Mouse (Mus musculus) MEL (cell line): ENCODE results near the gene Slc12a6. TPM values are rescaled to one million over a fixed set of nuclear protein-coding genes. Genes with fewer than 3 reads are reported as not detected.

Source experiments
- DNase-seq: peaks from one replicate; pipeline ENCODE4 v3.0.0; 2011; ENCODE audit warnings: low read depth, low spot score
- H3K27ac ChIP-seq: 2 replicates; pipeline ENCODE4 v1.5.1; 2012; ENCODE audit warnings: low read depth, mild to moderate bottlenecking, control low read depth, low read length, moderate library complexity; ENCODE audit not compliant: control insufficient read depth
- H3K27me3 ChIP-seq, 2 experiments: fragments of 150-350 bp in 1 of 2; sonication (generic) in 1 of 2; 2 replicates each; pipeline ENCODE4 v1.6.1; 2012; ENCODE audit warnings: low read length in 2 of 2, mild to moderate bottlenecking in 2 of 2, improper control_type of control experiment in 1 of 2, moderate library complexity in 1 of 2; ENCODE audit not compliant: insufficient read depth in 2 of 2, control insufficient read depth in 1 of 2
- H3K36me3 ChIP-seq, 2 experiments: 2 replicates each; pipeline ENCODE4 v1.6.1; 2012 to 2014; ENCODE audit warnings: low read length in 2 of 2, improper control_type of control experiment in 1 of 2, inconsistent platforms in 1 of 2, mild to moderate bottlenecking in 1 of 2; ENCODE audit not compliant: insufficient read depth in 2 of 2, control insufficient read depth in 1 of 2
- H3K4me1 ChIP-seq, 2 experiments: fragments of 150-350 bp in 1 of 2; sonication (generic) in 1 of 2; 2 replicates each; pipeline ENCODE4 v1.6.1; 2012; ENCODE audit warnings: low read length in 2 of 2, improper control_type of control experiment in 1 of 2, mild to moderate bottlenecking in 1 of 2; ENCODE audit not compliant: insufficient read depth in 2 of 2, control insufficient read depth in 1 of 2
- H3K4me3 ChIP-seq, 2 experiments: fragments of 150-350 bp in 1 of 2; sonication (generic) in 1 of 2; 2 replicates each; pipeline ENCODE4 v1.5.1; 2012; ENCODE audit warnings: low read depth in 2 of 2, low read length in 2 of 2, mild to moderate bottlenecking in 2 of 2, moderate library complexity in 2 of 2, control low read depth in 1 of 2, improper control_type of control experiment in 1 of 2; ENCODE audit not compliant: control insufficient read depth in 1 of 2, insufficient read depth in 1 of 2
- H3K79me2 ChIP-seq: 2 replicates; pipeline ENCODE4 v1.6.1; 2012; ENCODE audit warnings: mild to moderate bottlenecking, low read length, moderate library complexity; ENCODE audit not compliant: control insufficient read depth, poor library complexity, insufficient read depth
- H3K9ac ChIP-seq: 2 replicates; pipeline ENCODE4 v1.6.1; 2012; ENCODE audit warnings: low read depth, mild to moderate bottlenecking, control low read depth, low read length, moderate library complexity; ENCODE audit not compliant: control insufficient read depth, poor library complexity, severe bottlenecking
- H3K9me3 ChIP-seq: fragments of 150-350 bp; sonication (generic); replicated peaks from 2 replicates; pipeline ENCODE4 v1.6.1; 2012; ENCODE audit warnings: mild to moderate bottlenecking, low read length, improper control_type of control experiment, moderate library complexity; ENCODE audit not compliant: insufficient read depth
- E2F4 ChIP-seq: IDR thresholded peaks from 2 replicates; pipeline ENCODE4 v1.6.1; 2011; ENCODE audit warnings: low read depth, low read length, improper control_type of control experiment, borderline replicate concordance
- EP300 ChIP-seq, 2 experiments: IDR thresholded peaks; 2 replicates each; pipeline ENCODE4 v1.6.1; 2011; ENCODE audit warnings: improper control_type of control experiment in 2 of 2, low read length in 2 of 2, low read depth in 1 of 2, mild to moderate bottlenecking in 1 of 2
- ETS1 ChIP-seq: IDR thresholded peaks from 2 replicates; pipeline ENCODE4 v1.6.1; 2012; ENCODE audit warnings: low read depth, mild to moderate bottlenecking, inconsistent platforms, low read length, improper control_type of control experiment, moderate library complexity
- GATA1 ChIP-seq: IDR thresholded peaks from 2 replicates; pipeline ENCODE4 v1.6.1; 2011; ENCODE audit warnings: low read depth, low read length, improper control_type of control experiment
- HCFC1 ChIP-seq: IDR thresholded peaks from 2 replicates; pipeline ENCODE4 v1.6.1; 2012; ENCODE audit warnings: low read depth, mild to moderate bottlenecking, inconsistent platforms, low read length, improper control_type of control experiment, moderate library complexity
- MAFK ChIP-seq: IDR thresholded peaks from 2 replicates; pipeline ENCODE4 v1.6.1; 2011; ENCODE audit warnings: low read depth, mild to moderate bottlenecking, low read length, improper control_type of control experiment, borderline replicate concordance
- MAX ChIP-seq: IDR thresholded peaks from 2 replicates; pipeline ENCODE4 v1.6.1; 2011; ENCODE audit warnings: low read length, improper control_type of control experiment
- MXI1 ChIP-seq: IDR thresholded peaks from 2 replicates; pipeline ENCODE4 v1.6.1; 2011; ENCODE audit warnings: mild to moderate bottlenecking, low read depth, low read length, improper control_type of control experiment
- NELFE ChIP-seq: IDR thresholded peaks from 2 replicates; pipeline ENCODE4 v1.6.1; 2011; ENCODE audit warnings: low read depth, low read length, improper control_type of control experiment
- NRF1 ChIP-seq: IDR thresholded peaks from 2 replicates; pipeline ENCODE4 v1.6.1; 2014; ENCODE audit warnings: low read depth, mild to moderate bottlenecking, inconsistent platforms, low read length, improper control_type of control experiment, moderate library complexity; ENCODE audit not compliant: poor library complexity, insufficient read depth, severe bottlenecking
- POLR2A ChIP-seq, 2 experiments: IDR thresholded peaks; 2 replicates each; pipeline ENCODE4 v1.6.1; 2011 to 2012; ENCODE audit warnings: low read length in 2 of 2, mild to moderate bottlenecking in 2 of 2, control low read depth in 1 of 2, improper control_type of control experiment in 1 of 2, low read depth in 1 of 2, moderate library complexity in 1 of 2; ENCODE audit not compliant: control insufficient read depth in 1 of 2, insufficient read depth in 1 of 2, poor library complexity in 1 of 2
- RAD21 ChIP-seq: IDR thresholded peaks from 2 replicates; pipeline ENCODE4 v1.6.1; 2011; ENCODE audit warnings: mild to moderate bottlenecking, low read depth, low read length, improper control_type of control experiment
- RCOR1 ChIP-seq: IDR thresholded peaks from 2 replicates; pipeline ENCODE4 v1.6.1; 2012; ENCODE audit warnings: low read depth, mild to moderate bottlenecking, inconsistent platforms, low read length, improper control_type of control experiment
- SMC3 ChIP-seq: IDR thresholded peaks from 2 replicates; pipeline ENCODE4 v1.6.1; 2011; ENCODE audit warnings: low read depth, low read length, improper control_type of control experiment
- TAL1 ChIP-seq: IDR thresholded peaks from 2 replicates; pipeline ENCODE4 v1.6.1; 2012; ENCODE audit warnings: mild to moderate bottlenecking, inconsistent platforms, low read length, moderate library complexity, mixed read lengths
- TCF12 ChIP-seq: IDR thresholded peaks from 2 replicates; pipeline ENCODE4 v1.6.1; 2014; ENCODE audit warnings: low read depth, mild to moderate bottlenecking, inconsistent platforms, low read length, improper control_type of control experiment, moderate library complexity
- UBTF ChIP-seq: IDR thresholded peaks from 2 replicates; pipeline ENCODE4 v1.6.1; 2012; ENCODE audit warnings: low read depth, mild to moderate bottlenecking, inconsistent platforms, low read length, improper control_type of control experiment, moderate library complexity, borderline replicate concordance; ENCODE audit not compliant: insufficient read depth
- ZC3H11A ChIP-seq: IDR thresholded peaks from 2 replicates; pipeline ENCODE4 v1.6.1; 2012; ENCODE audit warnings: low read depth, mild to moderate bottlenecking, inconsistent platforms, low read length, improper control_type of control experiment
- ZMIZ1 ChIP-seq: IDR thresholded peaks from 2 replicates; pipeline ENCODE4 v1.6.1; 2012; ENCODE audit warnings: low read depth, mild to moderate bottlenecking, inconsistent platforms, low read length, improper control_type of control experiment, moderate library complexity
- polyA plus RNA-seq, 2 experiments: library from polyadenylated mRNA; stranded (reverse) in 1 of 2; unstranded in 1 of 2; fragments of >175 nt in 1 of 2; fragments of >200 nt in 1 of 2; gene quantifications; 2 replicates each; pipeline versions ENCODE4 v1.2.1 to v1.2.4; 2012; ENCODE audit warnings: low replicate concordance in 2 of 2, low read depth in 1 of 2; ENCODE audit not compliant: insufficient read length in 2 of 2, insufficient read depth in 1 of 2, missing spikeins in 1 of 2
- total RNA-seq: library from RNA; depleted of rRNA; stranded (reverse); fragments of 300-350 nt; gene quantifications from 2 replicates; pipeline ENCODE4 v1.2.3, GENCODE M21; 2012

Slc12a6 gene
- total and polyA plus RNA-seq, 3 experiments: 20.4 to 21.2 TPM; not detected in 1

GRCm38 (mm10) chr2:112393958-112394357, 128.3 kb downstream of the Slc12a6 start:
- no peak overlapping the region for H3K4me3 ChIP-seq
- TF ChIP-seq TCF12 (no peak), MAX (no peak), ETS1 (no peak), EP300 (IDR thresholded peaks at IDR 0.05; ENCODE audit: low read depth in 1 of 2, low read length in 2 of 2) (no peak), RCOR1 (no peak)
- peaks cover 10 to 19% of the 10 kb centered on the region in 2 experiments for H3K4me1 ChIP-seq
- no peak overlapping the region for H3K9ac ChIP-seq
- H3K36me3 ChIP-seq: peaks cover 0 to 35% of the 10 kb centered on the region in 2 experiments; a peak in 3 of 4 replicates
- no peak for DNase-seq
- no peak overlapping the region for H3K27ac ChIP-seq
- peaks cover 42% of the 10 kb centered on the region for H3K79me2 ChIP-seq
- no peaks in the 10 kb centered on the region for H3K27me3 ChIP-seq
- H3K9me3 ChIP-seq: no peaks in the 10 kb centered on the region

- H3K9me3 ChIP-seq: no peaks in the 10 kb centered on the region
- H3K79me2 ChIP-seq: peaks cover 30% of the 10 kb centered on the region
- H3K4me3 ChIP-seq: no peak overlapping the region
- peak; percentile 59 for DNase-seq
- no peak overlapping the region for H3K27ac ChIP-seq
- H3K27me3 ChIP-seq: no peaks in the 10 kb centered on the region
- peaks cover 0 to 29% of the 10 kb centered on the region in 2 experiments; a peak in 3 of 4 replicates for H3K36me3 ChIP-seq
- 0 out of 2 replicates have a peak overlapping the region, but pooled peaks have one; percentile 2 for H3K9ac ChIP-seq
- TF ChIP-seq MAFK (no peak), TAL1 (peak; percentile 58), E2F4 (no peak), ETS1 (no peak), MAX (no peak), UBTF (no peak), HCFC1 (no peak), GATA1 (peak; percentile 82), EP300 (IDR thresholded peaks at IDR 0.05; ENCODE audit: low read depth in 1 of 2, low read length in 2 of 2) (peak in 1 of 2 experiments; percentile 20; a peak in 2 of 4 replicates), ZC3H11A (no peak), MXI1 (no peak), SMC3 (no peak), NRF1 (no peak), RAD21 (no peak), ZMIZ1 (no peak), NELFE (no peak), POLR2A (IDR thresholded peaks at IDR 0.05; ENCODE audit: control insufficient read depth in 1 of 2, insufficient read depth in 1 of 2, low read depth in 1 of 2, low read length in 2 of 2, poor library complexity in 1 of 2) (no peak)
- peaks cover 8 to 19% of the 10 kb centered on the region in 2 experiments for H3K4me1 ChIP-seq
Observed at GRCm38 (mm10) chr2:112396649-112397048, 131.0 kb downstream of the Slc12a6 start.
